Mouse (Mus musculus): Measurements from ENCODE around the gene Clstn1. TPM values are rescaled to one million over a fixed set of nuclear protein-coding genes. Genes with fewer than 3 reads are reported as not detected.
A peak's percentile ranks its signal among the peaks of the same experiment; 100 is the strongest.
"Not testable (repeated sequence)": the region's sequence is repeated elsewhere in the genome, so short reads cannot be mapped to it uniquely, and the experiment has no call there.

Gene Clstn1
- polyA plus RNA-seq, 1 experiment from 2014 or later: 71.4 TPM

- H3K36me3 ChIP-seq: peaks cover 17% of the 10 kb centered on the region; the same call in 1 of the 2 replicates
- not testable (repeated sequence) for H3K27me3 ChIP-seq; H3K9me3 ChIP-seq (replicated peaks); H3K9ac ChIP-seq; H3K4me1 ChIP-seq; H3K4me3 ChIP-seq (replicated peaks); H3K27ac ChIP-seq (replicated peaks); H3K4me2 ChIP-seq (replicated peaks)
- WGBS: 60% methylated on average over 6 of the region's 6 CpGs
- ATAC-seq (ENCODE audit: insufficient number of reproducible peaks, low FRiP score, low TSS enrichment, low read depth): 0 out of 2 replicates have a peak, but pooled peaks have one; percentile 63
Measured at GRCm38 (mm10) chr4:149613497-149613896, 27.2 kb downstream of the Clstn1 start.

- Histone ChIP-seq H3K27me3 (no peaks in the 10 kb centered on the region), H3K4me2 (replicated peaks) (no peak overlapping the region), H3K27ac (replicated peaks) (no peak overlapping the region), H3K9ac (no peak overlapping the region), H3K4me1 (no peaks in the 10 kb centered on the region), H3K36me3 (peaks cover 17% of the 10 kb centered on the region; the same call in 1 of the 2 replicates), H3K4me3 (replicated peaks) (no peak overlapping the region), H3K9me3 (replicated peaks) (no peaks in the 10 kb centered on the region)
- no peak for ATAC-seq (ENCODE audit: insufficient number of reproducible peaks, low FRiP score, low TSS enrichment, low read depth)
- WGBS: 95% methylated on average over 3 of the region's 3 CpGs
Measured at GRCm38 (mm10) chr4:149614869-149615268, 28.6 kb downstream of the Clstn1 start.

GRCm38 (mm10) chr4:149616999-149617398 lies 30.7 kb downstream of the Clstn1 start:
- not testable (repeated sequence) for H3K9me3 ChIP-seq (replicated peaks)
- WGBS: 73% methylated on average over 3 of the region's 3 CpGs

DNA sequence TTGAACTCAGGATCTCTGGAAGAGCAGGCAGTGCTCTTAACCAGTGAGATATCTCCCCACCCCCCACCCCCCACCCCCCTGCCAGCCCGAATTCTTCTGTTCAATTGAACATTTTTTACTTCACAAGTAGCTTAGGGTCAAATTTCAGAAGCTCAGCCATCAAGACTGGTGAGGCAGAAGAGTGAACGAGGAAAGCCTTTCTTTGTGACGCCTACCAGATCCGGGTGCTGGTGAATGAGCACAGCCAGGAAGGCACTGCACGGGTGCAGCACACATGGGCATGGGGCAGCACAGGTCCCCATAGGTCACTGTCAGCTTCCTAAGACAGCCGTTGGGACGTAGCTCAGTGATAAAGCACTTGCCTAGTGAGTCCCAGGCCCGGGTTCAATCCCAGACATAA lies 33.7 kb downstream of the Clstn1 start:
- H3K9ac ChIP-seq: no peak overlapping the region
- no peaks in the 10 kb centered on the region for H3K9me3 ChIP-seq (replicated peaks)
- no peak overlapping the region for H3K4me3 ChIP-seq (replicated peaks)
- 35% methylated on average over 8 of the region's 8 CpGs for WGBS
- peaks cover 10% of the 10 kb centered on the region; the same call in 1 of the 2 replicates for H3K36me3 ChIP-seq
- H3K4me2 ChIP-seq (replicated peaks): no peak overlapping the region
- no peaks in the 10 kb centered on the region for H3K4me1 ChIP-seq
- no peak overlapping the region for H3K27ac ChIP-seq (replicated peaks)
- no peak for ATAC-seq (ENCODE audit: insufficient number of reproducible peaks, low FRiP score, low TSS enrichment, low read depth)
- no peaks in the 10 kb centered on the region for H3K27me3 ChIP-seq

More at GRCm38 (mm10) chr4:149616999-149617398, 30.7 kb downstream of the Clstn1 start:
- H3K4me2 ChIP-seq (replicated peaks); ATAC-seq (ENCODE audit: insufficient number of reproducible peaks, low FRiP score, low TSS enrichment, low read depth); H3K9ac ChIP-seq; H3K27me3 ChIP-seq; H3K4me1 ChIP-seq; H3K4me3 ChIP-seq (replicated peaks); H3K27ac ChIP-seq (replicated peaks): not testable (repeated sequence)
- peaks cover 17% of the 10 kb centered on the region; the same call in 1 of the 2 replicates for H3K36me3 ChIP-seq

DNA sequence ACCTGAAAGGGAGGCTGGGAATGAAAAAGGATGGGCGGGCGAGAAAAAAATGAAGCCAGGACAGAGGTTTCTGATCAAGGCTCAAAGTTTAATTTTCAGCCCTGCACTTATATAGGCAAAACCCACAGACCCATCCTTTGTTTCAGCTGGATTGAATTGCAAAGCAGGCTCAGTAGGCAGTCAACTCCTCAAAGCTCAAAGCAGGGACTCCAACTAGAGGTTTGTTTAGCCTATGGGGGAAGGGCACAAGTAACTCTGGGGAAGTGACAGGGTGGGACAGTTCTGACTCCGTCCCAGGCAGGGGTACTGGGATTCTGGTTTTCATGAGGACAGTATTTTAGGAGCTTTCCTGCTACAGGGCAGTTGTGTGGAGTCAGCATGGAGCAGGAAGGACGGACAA lies 35.0 kb downstream of the Clstn1 start:
- H3K36me3 ChIP-seq: 0 out of 2 replicates have a peak, but pooled peaks cover 5% of the 10 kb centered on the region
- H3K27ac ChIP-seq (replicated peaks): no peak overlapping the region
- no peaks in the 10 kb centered on the region for H3K9me3 ChIP-seq (replicated peaks)
- no peak overlapping the region for H3K4me3 ChIP-seq (replicated peaks)
- no peak for ATAC-seq (ENCODE audit: insufficient number of reproducible peaks, low FRiP score, low TSS enrichment, low read depth)
- no peak overlapping the region for H3K9ac ChIP-seq
- no peak overlapping the region for H3K4me2 ChIP-seq (replicated peaks)
- no peaks in the 10 kb centered on the region for H3K4me1 ChIP-seq
- no peaks in the 10 kb centered on the region for H3K27me3 ChIP-seq
- 63% methylated on average over 4 of the region's 4 CpGs for WGBS

- Histone ChIP-seq H3K4me2 (replicated peaks) (no peak overlapping the region), H3K4me1 (no peaks in the 10 kb centered on the region), H3K27ac (replicated peaks) (no peak overlapping the region), H3K4me3 (replicated peaks) (no peak overlapping the region), H3K36me3 (peaks cover 7% of the 10 kb centered on the region; the same call in 1 of the 2 replicates), H3K27me3 (no peaks in the 10 kb centered on the region), H3K9ac (no peak overlapping the region), H3K9me3 (replicated peaks) (no peaks in the 10 kb centered on the region)
- ATAC-seq (ENCODE audit: insufficient number of reproducible peaks, low FRiP score, low TSS enrichment, low read depth): no peak
- 80% methylated on average over 5 of the region's 5 CpGs for WGBS
Measured at GRCm38 (mm10) chr4:149623711-149624110, 37.4 kb downstream of the Clstn1 start.

DNA sequence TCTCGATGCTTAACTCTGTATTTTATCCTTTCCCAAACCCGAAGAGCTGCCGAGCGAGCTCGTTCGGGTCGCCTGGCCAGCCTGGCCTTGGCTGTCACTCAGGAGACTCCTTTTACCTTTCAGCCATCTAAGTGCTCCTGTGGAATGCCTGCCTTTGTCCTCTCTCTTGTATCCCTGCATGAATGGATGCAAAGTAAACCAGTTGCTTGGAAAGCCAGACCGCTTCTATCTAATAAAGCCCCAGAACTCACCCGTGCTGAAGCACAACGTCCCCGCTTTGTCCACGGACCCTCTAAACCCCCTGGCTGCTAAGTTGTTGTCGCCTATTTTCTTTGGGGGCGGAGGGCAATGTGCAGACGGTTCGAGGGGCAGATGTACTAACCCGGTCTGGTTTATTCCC lies 40.5 kb downstream of the Clstn1 start:
- peaks cover 26% of the 10 kb centered on the region for H3K36me3 ChIP-seq
- H3K4me3 ChIP-seq (replicated peaks): no peak overlapping the region
- no peaks in the 10 kb centered on the region for H3K9me3 ChIP-seq (replicated peaks)
- ATAC-seq (ENCODE audit: insufficient number of reproducible peaks, low FRiP score, low TSS enrichment, low read depth): no peak
- H3K4me2 ChIP-seq (replicated peaks): no peak overlapping the region
- H3K27ac ChIP-seq (replicated peaks): no peak overlapping the region
- no peaks in the 10 kb centered on the region for H3K27me3 ChIP-seq
- WGBS: 75% methylated on average over 17 of the region's 17 CpGs
- no peaks in the 10 kb centered on the region for H3K4me1 ChIP-seq
- no peak overlapping the region for H3K9ac ChIP-seq

- 68% methylated on average over 10 of the region's 10 CpGs for WGBS
- Histone ChIP-seq H3K36me3 (peaks cover 37% of the 10 kb centered on the region), H3K27me3 (no peaks in the 10 kb centered on the region), H3K9me3 (replicated peaks) (no peaks in the 10 kb centered on the region), H3K4me3 (replicated peaks) (no peak overlapping the region), H3K27ac (replicated peaks) (no peak overlapping the region), H3K4me1 (no peaks in the 10 kb centered on the region), H3K9ac (no peak overlapping the region), H3K4me2 (replicated peaks) (no peak overlapping the region)
- ATAC-seq (ENCODE audit: insufficient number of reproducible peaks, low FRiP score, low TSS enrichment, low read depth): no peak
Measured at GRCm38 (mm10) chr4:149628372-149628771, 42.1 kb downstream of the Clstn1 start.

GRCm38 (mm10) chr4:149628810-149629209 lies 42.5 kb downstream of the Clstn1 start:
- H3K4me2 ChIP-seq (replicated peaks): no peak overlapping the region
- H3K27me3 ChIP-seq: no peaks in the 10 kb centered on the region
- H3K4me1 ChIP-seq: no peaks in the 10 kb centered on the region
- 63% methylated on average over 9 of the region's 9 CpGs for WGBS
- no peak overlapping the region for H3K4me3 ChIP-seq (replicated peaks)
- no peaks in the 10 kb centered on the region for H3K9me3 ChIP-seq (replicated peaks)
- ATAC-seq (ENCODE audit: insufficient number of reproducible peaks, low FRiP score, low TSS enrichment, low read depth): no peak
- no peak overlapping the region for H3K9ac ChIP-seq
- peaks cover 41% of the 10 kb centered on the region for H3K36me3 ChIP-seq
- H3K27ac ChIP-seq (replicated peaks): no peak overlapping the region

GRCm38 (mm10) chr4:149632670-149633307 lies 46.5 kb downstream of the Clstn1 start:
- H3K4me3 ChIP-seq (replicated peaks): no peak overlapping the region
- 76% methylated on average over 9 of the region's 9 CpGs for WGBS
- no peak overlapping the region for H3K9ac ChIP-seq
- no peaks in the 10 kb centered on the region for H3K4me1 ChIP-seq
- no peaks in the 10 kb centered on the region for H3K27me3 ChIP-seq
- no peak for ATAC-seq (ENCODE audit: insufficient number of reproducible peaks, low FRiP score, low TSS enrichment, low read depth)
- H3K9me3 ChIP-seq (replicated peaks): no peaks in the 10 kb centered on the region
- H3K4me2 ChIP-seq (replicated peaks): no peak overlapping the region
- no peak overlapping the region for H3K27ac ChIP-seq (replicated peaks)
- H3K36me3 ChIP-seq: peaks cover 64% of the 10 kb centered on the region

DNA sequence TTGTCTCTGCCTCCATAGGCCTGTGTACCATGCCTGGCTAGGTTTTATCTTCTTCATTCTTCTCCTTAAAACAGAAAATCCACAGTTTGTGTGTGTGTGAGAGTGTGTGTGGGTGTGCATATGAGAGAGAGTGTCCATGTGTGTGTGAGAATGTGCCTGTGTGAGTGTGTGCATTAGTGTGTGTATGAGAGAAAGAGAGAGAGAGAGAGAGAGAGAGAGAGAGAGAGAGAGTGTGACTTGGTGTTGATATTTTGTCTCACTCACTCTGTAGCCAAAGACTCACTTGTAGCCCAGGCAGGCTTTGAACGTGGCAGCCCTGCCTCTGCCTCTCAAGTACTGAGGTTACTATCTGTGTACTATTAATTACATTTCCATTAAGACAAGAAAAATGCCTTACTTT lies 47.9 kb downstream of the Clstn1 start:
- Histone ChIP-seq H3K9ac (no peak overlapping the region), H3K27me3 (no peaks in the 10 kb centered on the region), H3K9me3 (replicated peaks) (no peaks in the 10 kb centered on the region), H3K4me3 (replicated peaks) (no peak overlapping the region), H3K27ac (replicated peaks) (no peak overlapping the region), H3K36me3 (peaks cover 73% of the 10 kb centered on the region), H3K4me2 (replicated peaks) (no peak overlapping the region), H3K4me1 (no peaks in the 10 kb centered on the region)
- ATAC-seq (ENCODE audit: insufficient number of reproducible peaks, low FRiP score, low TSS enrichment, low read depth): no peak
- 80% methylated on average over 1 of the region's 1 CpGs for WGBS

GRCm38 (mm10) chr4:149634966-149635365 lies 48.7 kb downstream of the Clstn1 start:
- Histone ChIP-seq H3K27me3 (no peaks in the 10 kb centered on the region), H3K27ac (replicated peaks) (no peak overlapping the region), H3K9me3 (replicated peaks) (no peaks in the 10 kb centered on the region), H3K4me2 (replicated peaks) (no peak overlapping the region), H3K9ac (no peak overlapping the region), H3K36me3 (peaks cover 75% of the 10 kb centered on the region), H3K4me3 (replicated peaks) (no peak overlapping the region), H3K4me1 (no peaks in the 10 kb centered on the region)
- ATAC-seq (ENCODE audit: insufficient number of reproducible peaks, low FRiP score, low TSS enrichment, low read depth): no peak
- 92% methylated on average over 11 of the region's 11 CpGs for WGBS
